Mouse (Mus musculus): ENCODE measurements around the gene Nptx2. TPM values are rescaled to one million over a fixed set of nuclear protein-coding genes. Genes with fewer than 3 reads are reported as not detected.

Gene Nptx2
- polyA plus RNA-seq, 1 experiment, result 11.1 TPM

DNA sequence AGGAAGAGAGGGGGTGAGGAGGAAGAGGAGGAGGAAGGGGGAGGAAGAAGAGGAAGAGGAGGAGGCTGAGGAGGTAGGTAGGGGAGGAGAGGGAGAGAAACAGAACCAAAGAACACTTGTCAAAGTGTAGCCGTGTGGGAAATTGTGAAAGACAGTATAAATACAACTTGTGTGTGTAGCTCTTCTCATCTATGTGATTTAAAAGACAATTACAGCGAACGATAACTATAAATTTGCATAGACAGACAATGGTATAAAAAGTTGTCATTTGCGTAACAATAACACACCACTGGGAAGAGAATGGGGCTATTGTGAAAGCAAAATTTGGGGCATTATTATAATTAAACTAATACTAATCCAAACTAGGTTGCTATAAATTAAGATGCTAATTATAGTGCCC is 20.0 kb downstream of the Nptx2 start:
- Histone ChIP-seq H3K27ac (ENCODE audit: control insufficient read depth, insufficient read depth, low read depth, low read length) (no peak overlapping the region), H3K36me3 (ENCODE audit: control insufficient read depth, insufficient read depth, low read length) (no peaks in the 10 kb centered on the region), H3K27me3 (ENCODE audit: control insufficient read depth, insufficient read depth, low read length) (no peaks in the 10 kb centered on the region), H3K4me1 (ENCODE audit: control insufficient read depth, insufficient read depth, low read length) (no peaks in the 10 kb centered on the region), H3K4me3 (ENCODE audit: control insufficient read depth, low read depth, low read length) (no peak overlapping the region)
- TF ChIP-seq CTCF (IDR thresholded peaks at IDR 0.05; ENCODE audit: control insufficient read depth, insufficient read depth, insufficient replicate concordance, low read depth, low read length) (no peak), POLR2A (IDR thresholded peaks at IDR 0.05; ENCODE audit: control insufficient read depth, low read depth, low read length) (no peak)

DNA sequence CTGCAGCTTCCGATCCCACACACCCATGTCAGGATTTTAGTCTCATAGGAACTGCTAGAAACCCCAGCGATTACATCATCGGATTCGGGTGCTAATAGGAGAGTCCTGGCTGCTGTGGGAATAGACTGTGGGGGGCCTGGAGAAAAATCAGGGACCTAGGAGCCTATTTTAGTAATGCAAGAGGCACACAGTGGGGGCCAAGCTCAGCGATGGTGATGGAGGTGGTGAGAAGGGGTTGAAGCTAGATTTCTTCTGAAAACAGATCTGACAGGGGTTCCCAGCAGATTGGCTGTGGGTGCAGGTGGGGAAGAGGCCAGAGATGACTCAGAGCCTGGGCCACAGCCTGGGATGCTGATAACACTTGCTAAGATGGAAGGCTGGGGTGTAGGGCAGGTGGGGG is 39.4 kb downstream of the Nptx2 start:
- Histone ChIP-seq H3K4me1 (ENCODE audit: control insufficient read depth, insufficient read depth, low read length) (no peaks in the 10 kb centered on the region), H3K36me3 (ENCODE audit: control insufficient read depth, insufficient read depth, low read length) (no peaks in the 10 kb centered on the region), H3K27me3 (ENCODE audit: control insufficient read depth, insufficient read depth, low read length) (no peaks in the 10 kb centered on the region), H3K4me3 (ENCODE audit: control insufficient read depth, low read depth, low read length) (no peak overlapping the region), H3K27ac (ENCODE audit: control insufficient read depth, insufficient read depth, low read depth, low read length) (no peak overlapping the region)
- TF ChIP-seq POLR2A (IDR thresholded peaks at IDR 0.05; ENCODE audit: control insufficient read depth, low read depth, low read length) (no peak), CTCF (IDR thresholded peaks at IDR 0.05; ENCODE audit: control insufficient read depth, insufficient read depth, insufficient replicate concordance, low read depth, low read length) (no peak)

DNA sequence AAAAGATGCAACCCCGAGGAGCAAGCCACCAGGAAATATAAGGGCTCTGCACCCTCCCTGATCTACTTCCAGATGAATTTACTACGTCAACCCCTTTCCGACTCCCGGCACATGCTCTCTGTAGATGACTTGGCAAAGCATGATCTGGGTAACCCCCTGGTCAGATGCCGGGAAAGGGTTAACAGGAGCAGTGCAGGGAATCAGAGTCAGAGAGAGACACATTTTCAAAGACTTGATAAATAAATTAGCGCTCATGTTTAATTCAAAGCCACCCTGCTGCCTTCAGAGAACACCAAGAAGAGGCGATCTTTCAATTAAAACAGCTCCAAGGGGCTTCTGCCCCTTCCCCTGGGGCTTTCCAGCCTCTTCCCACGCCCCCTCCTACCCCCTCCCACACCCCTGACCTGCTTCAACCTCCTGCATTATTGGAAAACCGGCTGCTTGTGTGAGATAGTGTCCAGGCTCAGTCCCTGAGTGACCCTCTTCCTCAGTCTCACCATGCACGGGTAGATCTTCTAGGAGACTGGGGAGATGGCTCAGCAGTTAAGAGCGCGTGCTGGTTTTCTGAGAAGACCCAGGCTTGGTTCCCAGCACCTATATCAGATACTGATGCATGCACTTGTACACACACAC is 45.7 kb downstream of the Nptx2 start:
- Histone ChIP-seq H3K36me3 (ENCODE audit: control insufficient read depth, insufficient read depth, low read length) (no peaks in the 10 kb centered on the region), H3K4me1 (ENCODE audit: control insufficient read depth, insufficient read depth, low read length) (no peaks in the 10 kb centered on the region), H3K27me3 (ENCODE audit: control insufficient read depth, insufficient read depth, low read length) (no peaks in the 10 kb centered on the region), H3K4me3 (ENCODE audit: control insufficient read depth, low read depth, low read length) (no peak overlapping the region), H3K27ac (ENCODE audit: control insufficient read depth, insufficient read depth, low read depth, low read length) (no peak overlapping the region)
- no peak for TF ChIP-seq POLR2A (IDR thresholded peaks at IDR 0.05; ENCODE audit: control insufficient read depth, low read depth, low read length)
- no peak for TF ChIP-seq CTCF (IDR thresholded peaks at IDR 0.05; ENCODE audit: control insufficient read depth, insufficient read depth, insufficient replicate concordance, low read depth, low read length)

DNA sequence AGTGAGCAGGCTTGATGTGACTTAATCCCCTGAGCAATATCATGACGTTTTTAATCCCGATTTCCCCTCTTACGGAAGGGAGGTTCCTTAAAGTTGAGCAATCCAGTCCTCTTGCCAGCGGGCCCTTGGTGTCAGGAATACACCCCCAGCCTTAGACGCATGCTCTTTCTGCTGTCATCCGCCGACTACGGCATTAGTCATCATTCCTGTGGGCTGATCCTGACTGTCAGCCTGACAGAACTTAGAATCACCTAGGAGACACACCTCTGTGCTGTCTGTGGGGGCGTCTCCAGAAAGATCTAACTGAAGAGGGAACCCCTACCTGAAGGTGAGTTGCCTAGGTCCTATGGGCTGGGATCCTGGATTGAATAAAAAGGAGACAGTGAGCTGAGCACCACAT is 49.1 kb downstream of the Nptx2 start:
- no peak overlapping the region for H3K27ac ChIP-seq (ENCODE audit: control insufficient read depth, insufficient read depth, low read depth, low read length)
- H3K27me3 ChIP-seq (ENCODE audit: control insufficient read depth, insufficient read depth, low read length), result no peaks in the 10 kb centered on the region
- no peaks in the 10 kb centered on the region for H3K4me1 ChIP-seq (ENCODE audit: control insufficient read depth, insufficient read depth, low read length)
- H3K4me3 ChIP-seq (ENCODE audit: control insufficient read depth, low read depth, low read length), result no peak overlapping the region
- no peak for TF ChIP-seq CTCF (IDR thresholded peaks at IDR 0.05; ENCODE audit: control insufficient read depth, insufficient read depth, insufficient replicate concordance, low read depth, low read length)
- TF ChIP-seq POLR2A (IDR thresholded peaks at IDR 0.05; ENCODE audit: control insufficient read depth, low read depth, low read length), result no peak
- H3K36me3 ChIP-seq (ENCODE audit: control insufficient read depth, insufficient read depth, low read length), result no peaks in the 10 kb centered on the region

Other genes with a start within 250 kb of the Nptx2 start
- 2.3 and 3.1 TPM in 2 replicates for gene Baiap2l1, start 187.8 kb upstream of the Nptx2 start, polyA plus RNA-seq (2012; rRNA removed)
- gene Tmem130, start 215.9 kb downstream of the Nptx2 start, polyA plus RNA-seq (2012; rRNA removed), result 21.9 and 22.7 TPM in 2 replicates
- gene Trrap, start 221.8 kb downstream of the Nptx2 start, polyA plus RNA-seq (2012; rRNA removed), result 107 and 109 TPM in 2 replicates